Mouse (Mus musculus): ENCODE results near the gene Scn11a.

GRCm38 (mm10) chr9:119853071-119853846 lies 28.0 kb upstream of the Scn11a start:
- TF ChIP-seq CTCF (IDR thresholded peaks at IDR 0.05; ENCODE audit: low read depth, low read length) (no peak), POLR2A (IDR thresholded peaks at IDR 0.05; ENCODE audit: borderline replicate concordance, low read depth, low read length) (no peak)
